Mouse (Mus musculus) MEL (cell line): Measurements from ENCODE around the gene Ets1. TPM values are rescaled to one million over a fixed set of nuclear protein-coding genes. Genes with fewer than 3 reads are reported as not detected.

ENCODE experiments used
- DNase-seq: peaks from one replicate; pipeline ENCODE4 v3.0.0; 2011; ENCODE audit warnings: low read depth, low spot score
- H3K27ac ChIP-seq: 2 replicates; pipeline ENCODE4 v1.5.1; 2012; ENCODE audit warnings: low read depth, mild to moderate bottlenecking, control low read depth, low read length, moderate library complexity; ENCODE audit not compliant: control insufficient read depth
- H3K27me3 ChIP-seq, 2 experiments: fragments of 150-350 bp in 1 of 2; sonication (generic) in 1 of 2; 2 replicates each; pipeline ENCODE4 v1.6.1; 2012; ENCODE audit warnings: low read length in 2 of 2, mild to moderate bottlenecking in 2 of 2, improper control_type of control experiment in 1 of 2, moderate library complexity in 1 of 2; ENCODE audit not compliant: insufficient read depth in 2 of 2, control insufficient read depth in 1 of 2
- H3K36me3 ChIP-seq, 2 experiments: 2 replicates each; pipeline ENCODE4 v1.6.1; 2012 to 2014; ENCODE audit warnings: low read length in 2 of 2, improper control_type of control experiment in 1 of 2, inconsistent platforms in 1 of 2, mild to moderate bottlenecking in 1 of 2; ENCODE audit not compliant: insufficient read depth in 2 of 2, control insufficient read depth in 1 of 2
- H3K4me1 ChIP-seq, 2 experiments: fragments of 150-350 bp in 1 of 2; sonication (generic) in 1 of 2; 2 replicates each; pipeline ENCODE4 v1.6.1; 2012; ENCODE audit warnings: low read length in 2 of 2, improper control_type of control experiment in 1 of 2, mild to moderate bottlenecking in 1 of 2; ENCODE audit not compliant: insufficient read depth in 2 of 2, control insufficient read depth in 1 of 2
- H3K4me3 ChIP-seq, 2 experiments: fragments of 150-350 bp in 1 of 2; sonication (generic) in 1 of 2; 2 replicates each; pipeline ENCODE4 v1.5.1; 2012; ENCODE audit warnings: low read depth in 2 of 2, low read length in 2 of 2, mild to moderate bottlenecking in 2 of 2, moderate library complexity in 2 of 2, control low read depth in 1 of 2, improper control_type of control experiment in 1 of 2; ENCODE audit not compliant: control insufficient read depth in 1 of 2, insufficient read depth in 1 of 2
- H3K79me2 ChIP-seq: 2 replicates; pipeline ENCODE4 v1.6.1; 2012; ENCODE audit warnings: mild to moderate bottlenecking, low read length, moderate library complexity; ENCODE audit not compliant: control insufficient read depth, poor library complexity, insufficient read depth
- H3K9ac ChIP-seq: 2 replicates; pipeline ENCODE4 v1.6.1; 2012; ENCODE audit warnings: low read depth, mild to moderate bottlenecking, control low read depth, low read length, moderate library complexity; ENCODE audit not compliant: control insufficient read depth, poor library complexity, severe bottlenecking
- H3K9me3 ChIP-seq: fragments of 150-350 bp; sonication (generic); replicated peaks from 2 replicates; pipeline ENCODE4 v1.6.1; 2012; ENCODE audit warnings: mild to moderate bottlenecking, low read length, improper control_type of control experiment, moderate library complexity; ENCODE audit not compliant: insufficient read depth
- BHLHE40 ChIP-seq: IDR thresholded peaks from 2 replicates; pipeline ENCODE4 v1.6.1; 2012; ENCODE audit warnings: low read depth, mild to moderate bottlenecking, inconsistent platforms, low read length, improper control_type of control experiment, borderline replicate concordance
- CHD1 ChIP-seq: IDR thresholded peaks from 2 replicates; pipeline ENCODE4 v1.6.1; 2012; ENCODE audit warnings: low read depth, mild to moderate bottlenecking, inconsistent platforms, low read length, improper control_type of control experiment
- CTCF ChIP-seq, 3 experiments: IDR thresholded peaks in 2 of 3; conservative IDR thresholded peaks in 1 of 3; 2 replicates each; pipeline ENCODE4 v1.5.1; 2011 to 2012; ENCODE audit warnings: low read length in 3 of 3, low read depth in 2 of 3, mild to moderate bottlenecking in 2 of 3, improper control_type of control experiment in 1 of 3, inconsistent platforms in 1 of 3, mixed read lengths in 1 of 3, moderate library complexity in 1 of 3; ENCODE audit not compliant: control insufficient read depth in 1 of 3, insufficient read depth in 1 of 3, poor library complexity in 1 of 3, severe bottlenecking in 1 of 3
- E2F4 ChIP-seq: IDR thresholded peaks from 2 replicates; pipeline ENCODE4 v1.6.1; 2011; ENCODE audit warnings: low read depth, low read length, improper control_type of control experiment, borderline replicate concordance
- ELF1 ChIP-seq: IDR thresholded peaks from 2 replicates; pipeline ENCODE4 v1.6.1; 2014; ENCODE audit warnings: low read depth, mild to moderate bottlenecking, inconsistent platforms, low read length, improper control_type of control experiment, moderate library complexity
- EP300 ChIP-seq, 2 experiments: IDR thresholded peaks; 2 replicates each; pipeline ENCODE4 v1.6.1; 2011; ENCODE audit warnings: improper control_type of control experiment in 2 of 2, low read length in 2 of 2, low read depth in 1 of 2, mild to moderate bottlenecking in 1 of 2
- ETS1 ChIP-seq: IDR thresholded peaks from 2 replicates; pipeline ENCODE4 v1.6.1; 2012; ENCODE audit warnings: low read depth, mild to moderate bottlenecking, inconsistent platforms, low read length, improper control_type of control experiment, moderate library complexity
- HCFC1 ChIP-seq: IDR thresholded peaks from 2 replicates; pipeline ENCODE4 v1.6.1; 2012; ENCODE audit warnings: low read depth, mild to moderate bottlenecking, inconsistent platforms, low read length, improper control_type of control experiment, moderate library complexity
- KAT2A ChIP-seq: conservative IDR thresholded peaks from 2 replicates; pipeline ENCODE4 v1.6.1; 2012; ENCODE audit warnings: low read depth, low read length, improper control_type of control experiment, inconsistent platforms
- MAFK ChIP-seq: IDR thresholded peaks from 2 replicates; pipeline ENCODE4 v1.6.1; 2011; ENCODE audit warnings: low read depth, mild to moderate bottlenecking, low read length, improper control_type of control experiment, borderline replicate concordance
- MAX ChIP-seq: IDR thresholded peaks from 2 replicates; pipeline ENCODE4 v1.6.1; 2011; ENCODE audit warnings: low read length, improper control_type of control experiment
- MAZ ChIP-seq: IDR thresholded peaks from 2 replicates; pipeline ENCODE4 v1.6.1; 2012; ENCODE audit warnings: low read depth, mild to moderate bottlenecking, inconsistent platforms, low read length, improper control_type of control experiment
- MEF2A ChIP-seq: IDR thresholded peaks from 2 replicates; pipeline ENCODE4 v1.6.1; 2014; ENCODE audit warnings: low read depth, mild to moderate bottlenecking, inconsistent platforms, low read length, improper control_type of control experiment; ENCODE audit not compliant: poor library complexity, insufficient replicate concordance, severe bottlenecking; ENCODE audit errors: extremely low read depth
- MYC ChIP-seq: IDR thresholded peaks from 2 replicates; pipeline ENCODE4 v1.6.1; 2011; ENCODE audit warnings: low read depth, mild to moderate bottlenecking, low read length, improper control_type of control experiment, moderate library complexity
- NELFE ChIP-seq: IDR thresholded peaks from 2 replicates; pipeline ENCODE4 v1.6.1; 2011; ENCODE audit warnings: low read depth, low read length, improper control_type of control experiment
- NRF1 ChIP-seq: IDR thresholded peaks from 2 replicates; pipeline ENCODE4 v1.6.1; 2014; ENCODE audit warnings: low read depth, mild to moderate bottlenecking, inconsistent platforms, low read length, improper control_type of control experiment, moderate library complexity; ENCODE audit not compliant: poor library complexity, insufficient read depth, severe bottlenecking
- POLR2A ChIP-seq, 2 experiments: IDR thresholded peaks; 2 replicates each; pipeline ENCODE4 v1.6.1; 2011 to 2012; ENCODE audit warnings: low read length in 2 of 2, mild to moderate bottlenecking in 2 of 2, control low read depth in 1 of 2, improper control_type of control experiment in 1 of 2, low read depth in 1 of 2, moderate library complexity in 1 of 2; ENCODE audit not compliant: control insufficient read depth in 1 of 2, insufficient read depth in 1 of 2, poor library complexity in 1 of 2
- POLR2AphosphoS2 ChIP-seq: IDR thresholded peaks from 2 replicates; pipeline ENCODE4 v1.6.1; 2011; ENCODE audit warnings: low read length, improper control_type of control experiment
- POLR2AphosphoS5 ChIP-seq: IDR thresholded peaks from 2 replicates; pipeline ENCODE4 v1.6.1; 2012; ENCODE audit warnings: low read depth, borderline replicate concordance, mild to moderate bottlenecking, inconsistent platforms, low read length, moderate library complexity, mixed read lengths
- RAD21 ChIP-seq: IDR thresholded peaks from 2 replicates; pipeline ENCODE4 v1.6.1; 2011; ENCODE audit warnings: mild to moderate bottlenecking, low read depth, low read length, improper control_type of control experiment
- RCOR1 ChIP-seq: IDR thresholded peaks from 2 replicates; pipeline ENCODE4 v1.6.1; 2012; ENCODE audit warnings: low read depth, mild to moderate bottlenecking, inconsistent platforms, low read length, improper control_type of control experiment
- SIN3A ChIP-seq: IDR thresholded peaks from 2 replicates; pipeline ENCODE4 v1.6.1; 2012; ENCODE audit warnings: low read length, improper control_type of control experiment, inconsistent platforms
- SMC3 ChIP-seq: IDR thresholded peaks from 2 replicates; pipeline ENCODE4 v1.6.1; 2011; ENCODE audit warnings: low read depth, low read length, improper control_type of control experiment
- TBP ChIP-seq: IDR thresholded peaks from 2 replicates; pipeline ENCODE4 v1.8.0; 2011; ENCODE audit warnings: low read depth, low read length, improper control_type of control experiment
- USF1 ChIP-seq: IDR thresholded peaks from 2 replicates; pipeline ENCODE4 v1.6.1; 2014; ENCODE audit warnings: low read depth, mild to moderate bottlenecking, inconsistent platforms, low read length, improper control_type of control experiment, moderate library complexity
- USF2 ChIP-seq, 2 experiments: IDR thresholded peaks; 2 replicates each; pipeline ENCODE4 v1.6.1; 2011 to 2012; ENCODE audit warnings: improper control_type of control experiment in 2 of 2, low read length in 2 of 2, borderline replicate concordance in 1 of 2, inconsistent platforms in 1 of 2, low read depth in 1 of 2, mild to moderate bottlenecking in 1 of 2; ENCODE audit not compliant: insufficient read depth in 1 of 2
- ZC3H11A ChIP-seq: IDR thresholded peaks from 2 replicates; pipeline ENCODE4 v1.6.1; 2012; ENCODE audit warnings: low read depth, mild to moderate bottlenecking, inconsistent platforms, low read length, improper control_type of control experiment
- ZKSCAN1 ChIP-seq: IDR thresholded peaks from 2 replicates; pipeline ENCODE4 v1.6.1; 2012; ENCODE audit warnings: low read depth, mild to moderate bottlenecking, inconsistent platforms, low read length, improper control_type of control experiment, moderate library complexity
- ZMIZ1 ChIP-seq: IDR thresholded peaks from 2 replicates; pipeline ENCODE4 v1.6.1; 2012; ENCODE audit warnings: low read depth, mild to moderate bottlenecking, inconsistent platforms, low read length, improper control_type of control experiment, moderate library complexity
- polyA plus RNA-seq, 2 experiments: library from polyadenylated mRNA; stranded (reverse) in 1 of 2; unstranded in 1 of 2; fragments of >175 nt in 1 of 2; fragments of >200 nt in 1 of 2; gene quantifications; 2 replicates each; pipeline versions ENCODE4 v1.2.1 to v1.2.4; 2012; ENCODE audit warnings: low replicate concordance in 2 of 2, low read depth in 1 of 2; ENCODE audit not compliant: insufficient read length in 2 of 2, insufficient read depth in 1 of 2, missing spikeins in 1 of 2
- total RNA-seq: library from RNA; depleted of rRNA; stranded (reverse); fragments of 300-350 nt; gene quantifications from 2 replicates; pipeline ENCODE4 v1.2.3, GENCODE M21; 2012

The Ets1 gene
- total and polyA plus RNA-seq, 3 experiments = 0.10 to 0.19 TPM; not detected in 1

DNA sequence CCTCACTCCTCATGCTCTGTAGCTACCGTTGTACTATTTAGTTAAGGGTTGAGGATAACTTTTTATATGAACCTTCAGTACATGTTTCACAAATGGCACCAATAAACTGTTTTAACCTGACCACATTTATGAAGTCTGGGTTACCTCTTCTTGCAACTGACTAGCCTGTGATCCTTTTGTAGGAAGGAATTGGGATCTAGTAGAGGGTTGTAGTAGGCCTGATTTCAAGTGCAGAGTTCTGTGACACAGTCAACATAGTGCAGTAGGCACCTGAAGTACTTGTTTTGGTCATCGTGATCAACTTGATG is 65.9 kb downstream of the Ets1 start:
- no peak for DNase-seq
- Histone ChIP-seq H3K27me3 (peaks cover 0 to 2% of the 10 kb centered on the region in 2 experiments; a peak in 2 of 4 replicates), H3K4me1 (no peaks in the 10 kb centered on the region; a peak in 2 of 4 replicates), H3K9ac (no peak overlapping the region), H3K4me3 (no peak overlapping the region), H3K9me3 (no peaks in the 10 kb centered on the region), H3K36me3 (no peaks in the 10 kb centered on the region), H3K27ac (no peak overlapping the region), H3K79me2 (no peaks in the 10 kb centered on the region)
- TF ChIP-seq USF2 (IDR thresholded peaks at IDR 0.05; ENCODE audit: borderline replicate concordance in 1 of 2, insufficient read depth in 1 of 2, low read depth in 1 of 2, low read length in 2 of 2) (no peak), POLR2AphosphoS5 (no peak), MAX (no peak), MYC (no peak), KAT2A (no peak), ZMIZ1 (no peak), TBP (no peak), ELF1 (no peak), NRF1 (no peak), SMC3 (no peak), RCOR1 (no peak), E2F4 (no peak), ZC3H11A (no peak), CTCF (IDR thresholded peaks at IDR 0.05 in 2 of 3, conservative IDR thresholded peaks at IDR 0.05 in 1 of 3; ENCODE audit: control insufficient read depth in 1 of 3, insufficient read depth in 1 of 3, low read depth in 2 of 3, low read length in 3 of 3, poor library complexity in 1 of 3, severe bottlenecking in 1 of 3) (no peak), MEF2A (no peak), CHD1 (no peak), HCFC1 (no peak)

DNA sequence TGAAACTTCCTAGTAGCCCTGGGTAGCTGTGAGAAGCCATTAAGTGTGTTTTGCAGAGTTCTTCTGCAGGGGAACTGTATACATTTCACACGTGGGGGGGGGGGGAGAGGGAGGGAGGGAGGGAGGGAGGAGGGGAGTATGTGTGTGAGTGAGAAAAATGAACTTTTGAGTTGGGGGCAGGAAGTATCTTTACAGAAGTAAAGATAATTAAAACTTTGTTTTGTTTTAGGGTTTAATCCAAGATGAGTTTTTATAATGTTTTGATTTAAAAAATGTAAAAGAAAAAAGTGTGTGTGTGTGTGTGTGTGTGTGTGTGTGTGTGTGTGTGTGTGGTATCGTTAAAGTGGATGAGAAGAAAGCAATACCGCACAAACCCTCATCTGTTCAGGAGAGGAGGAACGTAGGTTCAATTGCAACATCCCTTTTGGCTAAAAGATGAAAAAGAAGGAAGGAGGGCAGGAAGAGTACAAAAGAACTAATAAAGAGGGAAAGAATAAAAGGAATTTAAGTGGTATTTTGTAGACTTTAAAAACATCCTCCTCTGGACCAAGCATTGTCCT is 66.9 kb downstream of the Ets1 start:
- Histone ChIP-seq H3K4me3 (no peak overlapping the region), H3K4me1 (no peaks in the 10 kb centered on the region; a peak in 2 of 4 replicates), H3K27ac (no peak overlapping the region), H3K9me3 (no peaks in the 10 kb centered on the region), H3K27me3 (peaks cover 0 to 2% of the 10 kb centered on the region in 2 experiments; a peak in 3 of 4 replicates), H3K9ac (no peak overlapping the region), H3K36me3 (no peaks in the 10 kb centered on the region), H3K79me2 (no peaks in the 10 kb centered on the region)
- no peak for DNase-seq
- TF ChIP-seq NRF1 = no peak
- no peak for TF ChIP-seq ZC3H11A
- no peak for TF ChIP-seq MAX
- no peak for TF ChIP-seq USF2 (IDR thresholded peaks at IDR 0.05; ENCODE audit: borderline replicate concordance in 1 of 2, insufficient read depth in 1 of 2, low read depth in 1 of 2, low read length in 2 of 2)
- no peak for TF ChIP-seq ZKSCAN1
- TF ChIP-seq BHLHE40 = no peak
- no peak for TF ChIP-seq EP300 (IDR thresholded peaks at IDR 0.05; ENCODE audit: low read depth in 1 of 2, low read length in 2 of 2)
- TF ChIP-seq NELFE = no peak
- TF ChIP-seq HCFC1 = no peak
- no peak for TF ChIP-seq KAT2A
- TF ChIP-seq SIN3A = no peak
- no peak for TF ChIP-seq MEF2A
- TF ChIP-seq POLR2AphosphoS5 = no peak
- no peak for TF ChIP-seq ETS1
- no peak for TF ChIP-seq MAFK
- no peak for TF ChIP-seq USF1
- TF ChIP-seq MAZ = no peak
- TF ChIP-seq POLR2AphosphoS2 = no peak
- no peak for TF ChIP-seq RAD21
- TF ChIP-seq POLR2A (IDR thresholded peaks at IDR 0.05; ENCODE audit: control insufficient read depth in 1 of 2, insufficient read depth in 1 of 2, low read depth in 1 of 2, low read length in 2 of 2, poor library complexity in 1 of 2) = no peak
